Mouse (Mus musculus): ENCODE data around the gene Lsamp. TPM values are rescaled to one million over a fixed set of nuclear protein-coding genes. Genes with fewer than 3 reads are reported as not detected.
A peak's percentile ranks its signal among the peaks of the same experiment; 100 is the strongest.

The Lsamp gene
- polyA plus RNA-seq (2015; fragmentation: Nextera tagmentation; extraction: Ambion mirVana), result 8.4 and 8.6 TPM in 2 replicates

DNA sequence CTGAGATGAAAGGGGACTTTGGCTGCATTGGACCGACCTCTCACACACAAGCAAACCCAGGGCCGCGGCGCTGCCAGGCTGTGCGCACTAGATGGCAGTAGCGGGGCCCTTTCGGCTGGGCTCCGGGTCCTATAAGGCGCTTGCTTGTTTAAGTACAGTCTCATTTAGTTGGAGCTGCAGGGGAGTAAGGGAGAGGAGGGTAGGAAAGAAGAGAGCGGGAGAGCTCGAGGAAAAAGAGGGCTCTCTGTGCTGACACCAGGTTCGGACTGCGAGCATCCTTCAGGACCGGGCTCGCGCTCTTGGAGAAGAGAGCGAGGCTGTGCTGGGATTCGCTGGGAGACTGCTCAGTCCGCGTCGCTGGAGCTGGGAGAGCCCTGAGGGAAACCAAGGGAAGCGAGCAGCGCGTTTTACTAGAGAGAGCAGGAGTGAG, at the start of gene Lsamp:
Gene Lsamp, plus strand, starts transcription at position 157 of the 430 bp plus-strand sequence.
- Histone ChIP-seq H3K27me3 (no peaks in the 10 kb centered on the region), H3K9ac (peak within 1 kb of the TSS; percentile 40), H3K4me2 (replicated peaks) (peak within 1 kb of the TSS; percentile 95), H3K4me3 (replicated peaks) (peak within 1 kb of the TSS; percentile 53), H3K36me3 (no peaks in the 10 kb centered on the region), H3K27ac (replicated peaks) (no peak within 1 kb of the TSS), H3K9me3 (replicated peaks) (no peaks in the 10 kb centered on the region), H3K4me1 (no peaks in the 10 kb centered on the region)
- under 1% methylated on average over 24 of the region's 24 CpGs for WGBS
- peak; percentile 82 for ATAC-seq (ENCODE audit: insufficient number of reproducible peaks, low FRiP score, low TSS enrichment, low read depth)

DNA sequence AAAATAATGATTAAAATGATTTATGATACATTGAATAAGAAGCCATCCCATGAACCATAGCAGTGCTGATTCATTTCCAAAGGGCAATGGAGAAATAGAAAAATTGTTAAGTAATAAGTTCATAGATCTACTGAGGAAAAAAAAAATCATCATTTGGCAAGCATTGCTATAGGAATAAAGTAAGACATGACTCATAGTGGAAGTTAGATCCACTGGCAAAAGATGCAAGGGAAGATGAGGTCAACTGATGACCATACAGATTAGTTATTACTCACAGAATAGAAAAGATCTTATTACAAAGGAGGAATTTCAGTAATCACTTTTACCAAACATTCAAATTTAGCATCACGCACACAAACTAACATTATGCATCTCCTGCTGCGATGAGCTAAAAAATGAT, 26.5 kb upstream of the Lsamp start:
- Histone ChIP-seq H3K27me3 (no peaks in the 10 kb centered on the region), H3K4me2 (replicated peaks) (no peak overlapping the region), H3K9ac (no peak overlapping the region), H3K9me3 (replicated peaks) (no peaks in the 10 kb centered on the region), H3K36me3 (no peaks in the 10 kb centered on the region), H3K4me3 (replicated peaks) (no peak overlapping the region), H3K27ac (replicated peaks) (no peak overlapping the region), H3K4me1 (no peaks in the 10 kb centered on the region)
- no peak for ATAC-seq (ENCODE audit: insufficient number of reproducible peaks, low FRiP score, low TSS enrichment, low read depth)
- 77% methylated on average over 2 of the region's 2 CpGs for WGBS

DNA sequence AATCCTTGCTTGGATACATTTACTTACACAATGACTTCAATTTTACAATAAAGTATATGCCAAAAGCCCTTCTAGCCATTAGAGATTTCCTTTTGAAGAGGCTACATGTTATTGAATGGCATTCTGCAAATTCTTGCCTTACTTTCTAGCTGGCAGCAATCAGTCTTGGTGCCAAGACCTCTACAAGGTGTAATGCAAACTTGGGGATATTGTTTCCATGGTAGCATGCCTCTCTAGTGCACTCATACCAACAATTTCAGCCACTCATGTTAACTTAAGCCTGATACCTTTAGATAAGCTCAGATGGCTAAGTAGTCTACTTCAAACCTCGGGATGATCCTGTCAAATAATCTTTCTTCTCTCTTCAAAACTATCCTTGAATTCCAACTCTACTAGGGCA, 11.4 kb upstream of the Lsamp start:
- H3K4me3 ChIP-seq (replicated peaks), result no peak overlapping the region
- no peaks in the 10 kb centered on the region for H3K27me3 ChIP-seq
- no peaks in the 10 kb centered on the region for H3K4me1 ChIP-seq
- no peak overlapping the region for H3K9ac ChIP-seq
- WGBS, result 70% methylated on average over 1 of the region's 1 CpGs
- H3K36me3 ChIP-seq, result no peaks in the 10 kb centered on the region
- H3K27ac ChIP-seq (replicated peaks), result no peak overlapping the region
- H3K9me3 ChIP-seq (replicated peaks), result no peaks in the 10 kb centered on the region
- no peak overlapping the region for H3K4me2 ChIP-seq (replicated peaks)
- ATAC-seq (ENCODE audit: insufficient number of reproducible peaks, low FRiP score, low TSS enrichment, low read depth), result no peak

DNA sequence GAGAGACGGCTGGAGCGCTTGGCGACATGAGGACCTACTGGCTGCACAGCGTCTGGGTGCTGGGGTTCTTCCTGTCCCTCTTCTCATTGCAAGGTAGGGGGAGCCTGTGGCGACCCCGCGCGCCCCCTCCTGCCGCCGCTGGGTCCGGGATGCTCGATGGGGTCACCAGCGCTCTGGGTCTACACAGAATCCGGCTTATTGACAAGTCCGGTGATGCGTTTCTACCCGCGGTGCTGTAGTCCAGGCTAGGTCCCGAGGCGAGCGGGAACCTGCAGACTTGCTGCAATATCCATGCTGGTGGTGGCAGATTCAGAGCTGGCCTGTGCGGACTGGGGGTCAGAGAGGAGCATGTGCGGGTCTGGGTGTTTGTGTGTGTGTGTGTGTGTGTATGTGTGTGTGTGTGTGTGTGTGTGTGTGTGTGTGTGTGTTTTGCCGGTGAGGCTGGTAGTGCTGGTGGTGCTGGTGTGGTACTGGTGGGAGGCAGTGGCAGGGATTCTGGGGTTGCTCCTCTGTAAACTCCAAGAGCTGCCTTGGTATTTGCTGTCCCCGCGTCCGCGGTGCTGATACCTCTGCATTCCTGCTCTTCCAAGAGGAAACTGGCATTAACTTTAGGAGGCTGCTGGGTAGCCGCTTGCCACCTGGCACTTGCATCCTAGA, 602 bp downstream of the Lsamp start:
- under 1% methylated on average over 28 of the region's 29 CpGs for WGBS
- no peaks in the 10 kb centered on the region for H3K4me1 ChIP-seq
- H3K27me3 ChIP-seq, result no peaks in the 10 kb centered on the region
- peak overlapping the region; percentile 95 for H3K4me2 ChIP-seq (replicated peaks)
- ATAC-seq (ENCODE audit: insufficient number of reproducible peaks, low FRiP score, low TSS enrichment, low read depth), result peak; percentile 51
- peak overlapping the region; percentile 53 for H3K4me3 ChIP-seq (replicated peaks)
- peak overlapping the region; percentile 40 for H3K9ac ChIP-seq
- no peaks in the 10 kb centered on the region for H3K9me3 ChIP-seq (replicated peaks)
- H3K36me3 ChIP-seq, result no peaks in the 10 kb centered on the region
- H3K27ac ChIP-seq (replicated peaks), result no peak overlapping the region

DNA sequence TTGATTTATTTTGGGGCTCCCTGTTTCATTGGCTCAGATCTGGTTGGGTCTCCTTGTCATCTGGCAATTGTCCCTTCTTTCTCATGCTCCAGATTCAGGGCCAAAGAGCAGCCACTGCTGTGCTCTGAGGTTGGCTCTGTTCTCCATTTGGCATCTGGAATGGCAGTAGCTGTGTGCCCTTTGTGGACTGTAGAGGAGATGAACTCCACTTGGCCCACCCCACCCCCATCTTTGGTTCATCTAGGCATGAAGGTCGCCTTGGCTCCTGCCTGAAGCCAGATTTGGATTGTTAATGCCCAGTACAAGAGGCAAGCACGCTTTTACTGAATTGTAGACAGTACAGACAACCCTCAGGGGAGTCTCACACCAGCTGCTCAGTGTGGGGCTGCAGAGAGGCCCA, 4.3 kb downstream of the Lsamp start:
- Histone ChIP-seq H3K9ac (no peak overlapping the region), H3K4me3 (replicated peaks) (no peak overlapping the region), H3K27me3 (no peaks in the 10 kb centered on the region), H3K9me3 (replicated peaks) (no peaks in the 10 kb centered on the region), H3K4me1 (no peaks in the 10 kb centered on the region), H3K36me3 (no peaks in the 10 kb centered on the region), H3K27ac (replicated peaks) (no peak overlapping the region), H3K4me2 (replicated peaks) (no peak overlapping the region)
- no peak for ATAC-seq (ENCODE audit: insufficient number of reproducible peaks, low FRiP score, low TSS enrichment, low read depth)
- WGBS, result 60% methylated on average over 2 of the region's 2 CpGs

DNA sequence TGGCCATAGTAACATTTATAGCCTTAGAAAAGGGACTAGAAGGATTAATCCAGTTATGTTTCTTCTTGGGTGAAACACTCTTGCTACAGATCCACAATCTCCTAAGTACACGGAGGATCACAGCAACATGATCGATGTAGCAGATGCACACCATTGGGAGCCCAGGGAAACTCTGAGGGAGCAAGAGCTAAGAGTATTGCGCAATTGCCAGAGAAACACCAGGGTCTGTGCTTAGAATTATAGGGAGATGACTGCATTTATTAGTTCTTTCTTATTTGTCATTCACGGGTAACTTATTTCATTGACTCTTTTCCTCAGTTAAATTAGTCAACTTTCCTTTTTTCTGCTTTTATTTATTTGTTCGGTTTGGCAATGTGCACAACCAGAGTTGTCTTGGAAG, 10.7 kb downstream of the Lsamp start:
- Histone ChIP-seq H3K4me1 (no peaks in the 10 kb centered on the region), H3K9me3 (replicated peaks) (no peaks in the 10 kb centered on the region), H3K27me3 (no peaks in the 10 kb centered on the region), H3K27ac (replicated peaks) (no peak overlapping the region), H3K36me3 (no peaks in the 10 kb centered on the region), H3K9ac (no peak overlapping the region), H3K4me2 (replicated peaks) (no peak overlapping the region), H3K4me3 (replicated peaks) (no peak overlapping the region)
- no peak for ATAC-seq (ENCODE audit: insufficient number of reproducible peaks, low FRiP score, low TSS enrichment, low read depth)
- WGBS, result 87% methylated on average over 5 of the region's 5 CpGs

DNA sequence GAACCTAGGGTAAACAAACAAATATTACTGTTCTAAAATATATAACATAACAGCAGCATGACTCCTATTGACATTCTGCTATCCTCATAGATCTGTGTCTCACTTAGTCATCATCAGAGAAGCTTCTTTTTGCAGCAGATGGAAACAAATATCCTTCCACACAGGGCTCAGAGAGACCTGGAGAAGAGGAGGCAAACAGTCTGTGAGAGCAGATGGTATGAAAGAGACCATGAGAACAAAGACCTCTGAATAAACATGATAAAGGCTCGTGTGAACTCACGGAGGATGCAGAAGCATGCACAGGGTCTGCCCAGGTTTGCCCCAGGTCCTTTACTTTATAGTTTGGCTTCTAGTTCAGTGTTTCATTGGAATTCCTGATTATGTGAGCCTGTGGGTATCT, 24.6 kb downstream of the Lsamp start:
- H3K4me3 ChIP-seq (replicated peaks), result no peak overlapping the region
- H3K4me2 ChIP-seq (replicated peaks), result no peak overlapping the region
- no peaks in the 10 kb centered on the region for H3K36me3 ChIP-seq
- H3K27me3 ChIP-seq, result no peaks in the 10 kb centered on the region
- H3K9ac ChIP-seq, result no peak overlapping the region
- no peaks in the 10 kb centered on the region for H3K9me3 ChIP-seq (replicated peaks)
- no peak overlapping the region for H3K27ac ChIP-seq (replicated peaks)
- WGBS, result 56% methylated on average over 2 of the region's 2 CpGs
- ATAC-seq (ENCODE audit: insufficient number of reproducible peaks, low FRiP score, low TSS enrichment, low read depth), result no peak
- no peaks in the 10 kb centered on the region for H3K4me1 ChIP-seq

DNA sequence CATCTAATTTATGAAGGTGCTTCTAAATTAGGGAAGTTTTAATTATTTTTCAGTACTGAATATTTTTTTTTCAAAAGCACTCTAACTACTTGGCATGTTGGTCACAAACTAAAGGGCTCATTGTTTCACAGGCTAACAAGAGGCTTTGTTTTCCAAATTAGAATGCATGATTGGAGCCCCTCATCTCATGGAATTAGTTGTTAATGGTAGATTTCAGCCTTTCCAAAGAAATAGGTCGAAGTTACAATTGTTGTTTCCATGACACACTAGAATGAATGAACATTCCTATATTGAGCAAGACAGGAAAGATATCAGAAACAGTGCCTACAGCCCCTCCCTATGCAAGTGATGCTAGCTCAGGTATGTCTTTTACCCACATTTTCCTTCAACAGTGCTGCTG, 26.9 kb downstream of the Lsamp start:
- Histone ChIP-seq H3K9me3 (replicated peaks) (no peaks in the 10 kb centered on the region), H3K9ac (no peak overlapping the region), H3K4me2 (replicated peaks) (no peak overlapping the region), H3K27ac (replicated peaks) (no peak overlapping the region), H3K4me1 (no peaks in the 10 kb centered on the region), H3K27me3 (no peaks in the 10 kb centered on the region), H3K4me3 (replicated peaks) (no peak overlapping the region), H3K36me3 (no peaks in the 10 kb centered on the region)
- no peak for ATAC-seq (ENCODE audit: insufficient number of reproducible peaks, low FRiP score, low TSS enrichment, low read depth)
- WGBS, result 38% methylated on average over 1 of the region's 1 CpGs

DNA sequence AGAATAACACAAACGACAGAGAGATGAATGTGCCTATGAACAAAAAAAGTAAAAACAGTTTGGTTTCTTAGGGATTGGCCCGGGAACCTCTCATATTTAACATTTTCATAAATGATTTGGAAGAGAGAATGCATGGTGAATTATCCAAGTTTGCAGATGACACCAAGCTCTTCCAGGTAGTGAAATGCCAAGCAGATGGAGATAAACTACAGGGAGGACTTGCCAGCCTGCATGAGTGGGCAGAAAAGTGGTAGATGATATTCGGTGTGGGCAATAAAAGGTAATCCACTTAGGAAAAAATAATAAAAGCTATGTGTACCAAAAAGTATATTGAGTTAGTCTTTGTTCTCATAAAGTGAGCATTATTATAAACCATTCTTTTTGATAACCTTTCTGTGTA, 38.5 kb downstream of the Lsamp start:
- WGBS, result 77% methylated on average over 3 of the region's 3 CpGs
- Histone ChIP-seq H3K9ac (no peak overlapping the region), H3K9me3 (replicated peaks) (no peaks in the 10 kb centered on the region), H3K4me3 (replicated peaks) (no peak overlapping the region), H3K4me1 (no peaks in the 10 kb centered on the region), H3K4me2 (replicated peaks) (no peak overlapping the region), H3K27me3 (no peaks in the 10 kb centered on the region), H3K27ac (replicated peaks) (no peak overlapping the region), H3K36me3 (no peaks in the 10 kb centered on the region)
- no peak for ATAC-seq (ENCODE audit: insufficient number of reproducible peaks, low FRiP score, low TSS enrichment, low read depth)

DNA sequence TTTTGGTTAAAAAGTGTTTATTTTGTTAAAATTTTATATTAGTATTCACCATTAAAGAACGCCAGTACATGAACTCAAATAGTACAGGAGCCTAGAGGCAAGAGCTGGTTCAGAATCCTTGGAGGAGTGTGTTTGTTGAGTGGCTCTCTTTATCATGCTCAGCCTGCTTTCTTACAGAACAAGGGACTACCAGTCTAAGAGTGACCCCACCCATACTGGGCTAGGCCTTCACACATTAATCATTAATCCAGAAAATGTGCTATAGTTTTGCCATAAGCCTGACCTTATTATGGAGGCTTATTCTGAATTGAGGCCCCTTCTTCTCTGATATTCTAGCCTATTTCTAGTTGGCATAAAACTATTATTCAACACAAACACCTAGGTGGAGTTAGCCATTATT, 52.6 kb downstream of the Lsamp start:
- no peak overlapping the region for H3K4me3 ChIP-seq (replicated peaks)
- H3K9me3 ChIP-seq (replicated peaks), result no peaks in the 10 kb centered on the region
- no peak for ATAC-seq (ENCODE audit: insufficient number of reproducible peaks, low FRiP score, low TSS enrichment, low read depth)
- no peak overlapping the region for H3K9ac ChIP-seq
- H3K36me3 ChIP-seq, result no peaks in the 10 kb centered on the region
- 84% methylated on average over 1 of the region's 1 CpGs for WGBS
- no peaks in the 10 kb centered on the region for H3K27me3 ChIP-seq
- no peaks in the 10 kb centered on the region for H3K4me1 ChIP-seq
- no peak overlapping the region for H3K4me2 ChIP-seq (replicated peaks)
- H3K27ac ChIP-seq (replicated peaks), result no peak overlapping the region

DNA sequence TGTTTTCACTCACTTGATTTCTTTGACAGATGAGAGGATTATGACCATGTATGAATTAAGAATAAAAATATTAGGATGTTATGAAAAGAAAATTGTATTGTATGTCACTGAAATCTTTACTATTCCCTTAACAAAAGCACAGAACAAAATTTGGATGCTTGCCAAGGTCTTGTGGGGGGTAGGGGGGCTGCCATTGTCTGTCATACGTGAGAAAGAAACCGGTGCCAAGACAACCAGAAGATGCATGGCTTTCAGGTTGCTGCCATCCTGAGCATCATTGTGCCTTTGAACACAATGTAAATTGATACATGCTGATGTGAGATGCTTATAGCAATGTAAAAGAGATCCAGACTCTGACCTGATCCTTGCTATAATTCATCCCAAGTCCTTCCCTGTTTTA, 75.4 kb downstream of the Lsamp start:
- Histone ChIP-seq H3K9me3 (replicated peaks) (no peaks in the 10 kb centered on the region), H3K27me3 (no peaks in the 10 kb centered on the region), H3K9ac (no peak overlapping the region), H3K4me1 (no peaks in the 10 kb centered on the region), H3K4me2 (replicated peaks) (no peak overlapping the region), H3K27ac (replicated peaks) (no peak overlapping the region), H3K36me3 (no peaks in the 10 kb centered on the region), H3K4me3 (replicated peaks) (no peak overlapping the region)
- WGBS, result 43% methylated on average over 2 of the region's 2 CpGs
- no peak for ATAC-seq (ENCODE audit: insufficient number of reproducible peaks, low FRiP score, low TSS enrichment, low read depth)

DNA sequence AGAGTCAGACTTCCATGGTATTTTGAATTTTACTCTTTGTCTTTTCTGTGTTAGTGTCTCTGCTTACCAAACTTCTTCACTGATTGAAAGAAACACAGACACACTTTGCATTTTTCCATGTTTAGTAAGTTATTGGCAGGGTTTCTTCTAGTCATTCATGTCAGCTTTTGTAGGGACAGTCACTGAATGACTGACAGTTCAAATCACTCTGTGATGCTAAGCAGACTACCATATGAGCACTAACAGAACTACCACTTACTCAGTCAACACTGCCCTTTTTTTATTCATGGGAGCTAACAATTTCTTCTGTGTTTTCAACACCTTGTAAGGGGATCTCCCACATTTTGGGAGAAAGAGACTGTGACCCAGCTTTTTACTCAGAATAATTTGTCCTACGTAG, 75.8 kb downstream of the Lsamp start:
- H3K9ac ChIP-seq, result no peak overlapping the region
- WGBS, result 36% methylated on average over 1 of the region's 1 CpGs
- H3K27ac ChIP-seq (replicated peaks), result no peak overlapping the region
- H3K27me3 ChIP-seq, result no peaks in the 10 kb centered on the region
- no peaks in the 10 kb centered on the region for H3K4me1 ChIP-seq
- no peaks in the 10 kb centered on the region for H3K36me3 ChIP-seq
- no peak overlapping the region for H3K4me2 ChIP-seq (replicated peaks)
- H3K9me3 ChIP-seq (replicated peaks), result no peaks in the 10 kb centered on the region
- ATAC-seq (ENCODE audit: insufficient number of reproducible peaks, low FRiP score, low TSS enrichment, low read depth), result no peak
- H3K4me3 ChIP-seq (replicated peaks), result no peak overlapping the region

Data from embryonic facial prominence, embryonic 15.5 days (tissue).